Mouse (Mus musculus) cerebellum, adult 11 months (tissue): Measurements from ENCODE around the gene Gpalpp1.

ENCODE experiments used
- DNase-seq: peaks from one replicate; pipeline ENCODE4 v3.0.0; 2022

Gene Gpalpp1

GRCm38 (mm10) chr14:76110396-76111221 lies at the start of gene Gpalpp1, which contains the start of gene Nufip1:
Gpalpp1 (minus strand) TSS chr14:76110760.
Nufip1 (plus strand) TSS chr14:76110891.
- DNase-seq: peak; percentile 83

GRCm38 (mm10) chr14:76158192-76158785 lies 47.7 kb upstream of the Gpalpp1 start:
- DNase-seq: no peak

- no peak for DNase-seq
Measured at GRCm38 (mm10) chr14:76153828-76154227, 43.3 kb upstream of the Gpalpp1 start.

GRCm38 (mm10) chr14:76153003-76153675 lies 42.6 kb upstream of the Gpalpp1 start:
- DNase-seq: no peak

- peak; percentile 95 for DNase-seq
Measured at GRCm38 (mm10) chr14:76152162-76153002, 41.8 kb upstream of the Gpalpp1 start.

- DNase-seq: no peak
Measured at GRCm38 (mm10) chr14:76151820-76152161, 41.2 kb upstream of the Gpalpp1 start.

- no peak for DNase-seq
Measured at GRCm38 (mm10) chr14:76151011-76151410, 40.5 kb upstream of the Gpalpp1 start.

GRCm38 (mm10) chr14:76150499-76150898 lies 39.9 kb upstream of the Gpalpp1 start:
- DNase-seq: no peak

GRCm38 (mm10) chr14:76149531-76150179 lies 39.1 kb upstream of the Gpalpp1 start:
- DNase-seq: peak; percentile 33

- no peak for DNase-seq
Measured at GRCm38 (mm10) chr14:76148294-76148693, 37.7 kb upstream of the Gpalpp1 start.

- no peak for DNase-seq
Measured at GRCm38 (mm10) chr14:76147061-76147460, 36.5 kb upstream of the Gpalpp1 start.

- no peak for DNase-seq
Measured at GRCm38 (mm10) chr14:76145868-76146267, 35.3 kb upstream of the Gpalpp1 start.

- DNase-seq: no peak
Measured at GRCm38 (mm10) chr14:76145248-76145647, 34.7 kb upstream of the Gpalpp1 start.

- DNase-seq: no peak
Measured at GRCm38 (mm10) chr14:76134975-76135374, 24.4 kb upstream of the Gpalpp1 start.

GRCm38 (mm10) chr14:76128174-76128573 lies 17.6 kb upstream of the Gpalpp1 start:
- DNase-seq: no peak

GRCm38 (mm10) chr14:76127311-76127710 lies 16.8 kb upstream of the Gpalpp1 start:
- no peak for DNase-seq

- no peak for DNase-seq
Measured at GRCm38 (mm10) chr14:76122663-76123058, 12.1 kb upstream of the Gpalpp1 start.

GRCm38 (mm10) chr14:76121901-76122662 lies 11.5 kb upstream of the Gpalpp1 start:
- peak; percentile 19 for DNase-seq

- DNase-seq: no peak
Measured at GRCm38 (mm10) chr14:76120472-76120871, 9.9 kb upstream of the Gpalpp1 start.

- DNase-seq: no peak
Measured at GRCm38 (mm10) chr14:76118963-76119362, 8.4 kb upstream of the Gpalpp1 start.

GRCm38 (mm10) chr14:76115744-76116143 lies 5.2 kb upstream of the Gpalpp1 start:
- DNase-seq: no peak

GRCm38 (mm10) chr14:76099543-76099942 lies 11.0 kb downstream of the Gpalpp1 start:
- no peak for DNase-seq
